Mouse (Mus musculus): Measurements from ENCODE around the gene Glrx5. TPM values are rescaled to one million over a fixed set of nuclear protein-coding genes. Genes with fewer than 3 reads are reported as not detected.

Glrx5 gene
- total and polyA plus RNA-seq, 3 experiments: 38.5 to 112 (median 79.5) TPM

DNA sequence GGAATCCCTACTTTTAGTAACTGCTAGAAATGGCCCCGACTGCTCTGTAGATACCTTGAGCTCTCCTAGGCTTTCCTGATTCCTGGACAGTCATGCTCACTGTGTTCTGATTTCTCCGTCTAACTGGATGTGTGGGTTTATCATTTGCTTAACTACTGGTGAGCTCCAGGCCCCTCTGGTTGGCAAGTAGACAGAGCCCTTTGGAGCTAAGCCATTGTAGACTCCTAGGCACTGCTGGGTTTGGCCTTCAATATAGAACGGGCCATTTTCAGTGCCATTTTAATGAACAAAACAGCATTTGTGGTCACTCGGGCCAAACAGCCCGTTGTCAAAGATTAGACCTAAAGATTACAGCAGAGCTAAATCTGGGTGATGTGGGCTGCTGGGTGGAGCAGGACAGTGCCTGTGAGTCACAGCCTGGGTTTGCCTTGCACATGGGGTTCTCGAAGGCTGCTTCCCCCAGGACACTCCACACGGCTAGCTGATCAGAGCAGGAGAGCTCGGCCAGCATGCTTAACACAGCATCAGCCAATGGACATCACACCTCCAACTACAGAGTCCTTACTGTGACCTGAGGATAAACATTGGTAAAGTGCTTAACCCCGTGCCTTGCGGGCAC is 40.3 kb upstream of the Glrx5 start:
- H3K27ac ChIP-seq (ENCODE audit: insufficient read depth, low read depth): no peak overlapping the region
- no peak overlapping the region for H3K9ac ChIP-seq (ENCODE audit: insufficient read depth, low read depth)
- peaks cover 0 to 9% of the 10 kb centered on the region in 2 experiments for H3K36me3 ChIP-seq (replicated peaks in 1 of 2; ENCODE audit: control insufficient read depth in 1 of 2, insufficient read depth in 1 of 2, low read length in 1 of 2)
- no peak overlapping the region for H3K4me3 ChIP-seq (replicated peaks in 1 of 3; ENCODE audit: low read depth in 2 of 3, low read length in 2 of 3, poor library complexity in 1 of 3)
- H3K27me3 ChIP-seq (replicated peaks): no peaks in the 10 kb centered on the region
- peaks cover 34 to 74% of the 10 kb centered on the region in 2 experiments for H3K4me1 ChIP-seq (ENCODE audit: control insufficient read depth in 1 of 2, insufficient read depth in 2 of 2)
- peaks cover 16% of the 10 kb centered on the region for H3K79me2 ChIP-seq (replicated peaks; ENCODE audit: control insufficient read depth, extremely low read depth, insufficient read depth, poor library complexity, severe bottlenecking)
- peaks cover 2% of the 10 kb centered on the region for H3K9me3 ChIP-seq (replicated peaks; ENCODE audit: low read length)
- no peak for DNase-seq (ENCODE audit: extremely low read depth)
- H3K4me2 ChIP-seq (ENCODE audit: insufficient read depth, low read depth, poor library complexity, severe bottlenecking): no peak overlapping the region
- in situ Hi-C loops (cut with MboI; ENCODE audit: low pct_ligation_motif_present, low pct_unique_long_range_greater_than_20kb, low sequenced_read_pairs) (no loop called here), dilution Hi-C loops (cut with MboI; ENCODE audit: extremely low pct_ligation_motif_present, extremely low pct_unique_long_range_greater_than_20kb, low sequenced_read_pairs) (no loop called here)
- TF ChIP-seq MEF2A (IDR thresholded peaks at IDR 0.05; ENCODE audit: borderline replicate concordance, low read depth, low read length): no peak
- no peak for TF ChIP-seq CHD2 (IDR thresholded peaks at IDR 0.05; ENCODE audit: low read length)
- TF ChIP-seq CTCF (conservative IDR thresholded peaks at IDR 0.05 in 1 of 2, IDR thresholded peaks at IDR 0.05 in 1 of 2; ENCODE audit: low read depth in 2 of 2, low read length in 2 of 2): no peak
- no peak for TF ChIP-seq UBTF (IDR thresholded peaks at IDR 0.05; ENCODE audit: low read depth, low read length)
- no peak for TF ChIP-seq EP300 (IDR thresholded peaks at IDR 0.05; ENCODE audit: low read length)
- no peak for TF ChIP-seq MYC (IDR thresholded peaks at IDR 0.05; ENCODE audit: low read depth, low read length)
- no peak for TF ChIP-seq JUN (IDR thresholded peaks at IDR 0.05; ENCODE audit: insufficient read depth, low read depth, low read length)
- no peak for TF ChIP-seq RAD21 (IDR thresholded peaks at IDR 0.05; ENCODE audit: low read depth, low read length)
- TF ChIP-seq NELFE (IDR thresholded peaks at IDR 0.05; ENCODE audit: low read depth, low read length): no peak
- no peak for TF ChIP-seq USF2 (conservative IDR thresholded peaks at IDR 0.05; ENCODE audit: low read depth, low read length)
- TF ChIP-seq USF1 (IDR thresholded peaks at IDR 0.05; ENCODE audit: low read depth, low read length): no peak
- TF ChIP-seq POLR2AphosphoS2 (IDR thresholded peaks at IDR 0.05; ENCODE audit: low read depth, low read length): no peak
- no peak for TF ChIP-seq IRF4 (IDR thresholded peaks at IDR 0.05; ENCODE audit: low read depth, low read length)
- no peak for TF ChIP-seq BHLHE40 (IDR thresholded peaks at IDR 0.05; ENCODE audit: low read depth, low read length)
- no peak for TF ChIP-seq CHD1 (IDR thresholded peaks at IDR 0.05; ENCODE audit: low read depth, low read length)
- TF ChIP-seq RCOR1 (conservative IDR thresholded peaks at IDR 0.05; ENCODE audit: low read depth, low read length): no peak
- TF ChIP-seq MAX (IDR thresholded peaks at IDR 0.05; ENCODE audit: low read length): no peak
- no peak for TF ChIP-seq SIN3A (IDR thresholded peaks at IDR 0.05; ENCODE audit: low read length)

DNA sequence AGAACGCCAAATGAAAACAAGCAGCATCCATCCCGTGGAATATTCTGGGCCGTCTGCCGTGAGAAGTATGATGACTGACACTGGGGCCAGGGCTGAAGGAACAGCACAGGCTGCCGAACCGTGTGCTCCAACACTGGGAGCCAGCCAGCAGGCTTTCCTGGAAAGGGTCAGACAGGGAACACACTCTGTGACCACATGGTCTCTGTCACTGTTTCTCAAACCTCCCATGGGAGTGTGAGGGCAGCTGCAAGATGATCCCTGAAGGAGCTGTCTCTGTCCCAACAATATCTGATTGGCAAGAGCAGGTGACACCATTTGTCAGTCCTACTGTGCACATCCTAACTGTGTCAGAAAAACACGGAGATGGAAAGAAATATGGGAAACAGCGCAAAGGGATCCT is 39.6 kb upstream of the Glrx5 start:
- H3K27ac ChIP-seq (ENCODE audit: insufficient read depth, low read depth): no peak overlapping the region
- peaks cover 40 to 80% of the 10 kb centered on the region in 2 experiments for H3K4me1 ChIP-seq (ENCODE audit: control insufficient read depth in 1 of 2, insufficient read depth in 2 of 2)
- H3K36me3 ChIP-seq (replicated peaks in 1 of 2; ENCODE audit: control insufficient read depth in 1 of 2, insufficient read depth in 1 of 2, low read length in 1 of 2): peaks cover 0 to 9% of the 10 kb centered on the region in 2 experiments
- TF ChIP-seq USF2 (conservative IDR thresholded peaks at IDR 0.05; ENCODE audit: low read depth, low read length) (no peak), HCFC1 (IDR thresholded peaks at IDR 0.05; ENCODE audit: low read depth, low read length) (no peak), MAX (IDR thresholded peaks at IDR 0.05; ENCODE audit: low read length) (no peak), GABPA (IDR thresholded peaks at IDR 0.05; ENCODE audit: insufficient replicate concordance, low read depth, low read length) (no peak), ZMIZ1 (IDR thresholded peaks at IDR 0.05; ENCODE audit: low read depth, low read length) (no peak), JUN (IDR thresholded peaks at IDR 0.05; ENCODE audit: insufficient read depth, low read depth, low read length) (no peak), IRF4 (IDR thresholded peaks at IDR 0.05; ENCODE audit: low read depth, low read length) (no peak), MAZ (IDR thresholded peaks at IDR 0.05; ENCODE audit: low read depth, low read length) (no peak), ZKSCAN1 (IDR thresholded peaks at IDR 0.05; ENCODE audit: borderline replicate concordance, low read depth, low read length) (no peak), ELF1 (IDR thresholded peaks at IDR 0.05; ENCODE audit: low read depth, low read length) (no peak)
- dilution Hi-C loops (cut with MboI; ENCODE audit: extremely low pct_ligation_motif_present, extremely low pct_unique_long_range_greater_than_20kb, low sequenced_read_pairs): no loop called here
- H3K4me2 ChIP-seq (ENCODE audit: insufficient read depth, low read depth, poor library complexity, severe bottlenecking): no peak overlapping the region
- peaks cover 2% of the 10 kb centered on the region for H3K9me3 ChIP-seq (replicated peaks; ENCODE audit: low read length)
- no peak for DNase-seq (ENCODE audit: extremely low read depth)
- in situ Hi-C loops (cut with MboI; ENCODE audit: low pct_ligation_motif_present, low pct_unique_long_range_greater_than_20kb, low sequenced_read_pairs): no loop called here
- H3K79me2 ChIP-seq (replicated peaks; ENCODE audit: control insufficient read depth, extremely low read depth, insufficient read depth, poor library complexity, severe bottlenecking): peaks cover 18% of the 10 kb centered on the region
- H3K4me3 ChIP-seq (replicated peaks in 1 of 3; ENCODE audit: low read depth in 2 of 3, low read length in 2 of 3, poor library complexity in 1 of 3): no peak overlapping the region
- no peaks in the 10 kb centered on the region for H3K27me3 ChIP-seq (replicated peaks)
- no peak overlapping the region for H3K9ac ChIP-seq (ENCODE audit: insufficient read depth, low read depth)

Data from CH12.LX (cell line).